Mouse (Mus musculus) CH12.LX (cell line): ENCODE results near the gene Eps8. TPM values are rescaled to one million over a fixed set of nuclear protein-coding genes. Genes with fewer than 3 reads are reported as not detected.

Source experiments
- DNase-seq: peaks from one replicate; pipeline ENCODE4 v3.0.0-alpha.2; 2013; ENCODE audit errors: extremely low read depth
- H3K27ac ChIP-seq: 2 replicates; pipeline ENCODE4 v1.5.1; 2012; ENCODE audit warnings: low read depth, mild to moderate bottlenecking, control low read depth, moderate library complexity; ENCODE audit not compliant: insufficient read depth
- H3K27me3 ChIP-seq: replicated peaks from 2 replicates; pipeline ENCODE3; 2012; ENCODE audit warnings: inconsistent platforms
- H3K36me3 ChIP-seq, 2 experiments: replicated peaks in 1 of 2; 2 replicates each; pipeline versions ENCODE3 to v1.6.1; 2012; ENCODE audit warnings: inconsistent platforms in 1 of 2, low read length in 1 of 2, mild to moderate bottlenecking in 1 of 2, mixed read lengths in 1 of 2, moderate library complexity in 1 of 2; ENCODE audit not compliant: control insufficient read depth in 1 of 2, insufficient read depth in 1 of 2
- H3K4me1 ChIP-seq, 2 experiments: 2 replicates each; pipeline ENCODE4 v1.6.1; 2012; ENCODE audit warnings: inconsistent platforms in 1 of 2, moderate library complexity in 1 of 2; ENCODE audit not compliant: insufficient read depth in 2 of 2, control insufficient read depth in 1 of 2
- H3K4me2 ChIP-seq: 2 replicates; pipeline ENCODE4 v1.6.1; 2012; ENCODE audit warnings: low read depth, mild to moderate bottlenecking, control low read depth; ENCODE audit not compliant: poor library complexity, insufficient read depth, severe bottlenecking
- H3K4me3 ChIP-seq, 3 experiments: fragments of 150-350 bp in 1 of 3; sonication (generic) in 1 of 3; replicated peaks in 1 of 3; 2 replicates each; pipeline versions ENCODE3 to v1.5.1; 2011 to 2012; ENCODE audit warnings: low read depth in 2 of 3, low read length in 2 of 3, mild to moderate bottlenecking in 2 of 3, moderate library complexity in 2 of 3, control low read depth in 1 of 3, improper control_type of control experiment in 1 of 3, inconsistent platforms in 1 of 3, mixed read lengths in 1 of 3; ENCODE audit not compliant: poor library complexity in 1 of 3
- H3K79me2 ChIP-seq: replicated peaks from 2 replicates; pipeline ENCODE4 v1.6.1; 2012; ENCODE audit warnings: mild to moderate bottlenecking, moderate library complexity; ENCODE audit not compliant: control insufficient read depth, poor library complexity, insufficient read depth, severe bottlenecking; ENCODE audit errors: extremely low read depth
- H3K9ac ChIP-seq: 2 replicates; pipeline ENCODE4 v1.6.1; 2012; ENCODE audit warnings: low read depth, mild to moderate bottlenecking, control low read depth, moderate library complexity; ENCODE audit not compliant: insufficient read depth
- H3K9me3 ChIP-seq: replicated peaks from 2 replicates; pipeline ENCODE3; 2012; ENCODE audit warnings: low read length, inconsistent platforms, mixed read lengths
- CHD2 ChIP-seq: IDR thresholded peaks from 2 replicates; pipeline ENCODE4 v1.6.1; 2011; ENCODE audit warnings: low read length, improper control_type of control experiment
- CTCF ChIP-seq, 2 experiments: IDR thresholded peaks in 1 of 2; conservative IDR thresholded peaks in 1 of 2; 2 replicates each; pipeline ENCODE4 v1.5.1; 2011 to 2012; ENCODE audit warnings: low read depth in 2 of 2, low read length in 2 of 2, improper control_type of control experiment in 1 of 2, inconsistent platforms in 1 of 2, mild to moderate bottlenecking in 1 of 2, moderate library complexity in 1 of 2
- E2F4 ChIP-seq: IDR thresholded peaks from 2 replicates; pipeline ENCODE4 v1.6.1; 2011; ENCODE audit warnings: low read depth, low read length, improper control_type of control experiment; ENCODE audit not compliant: insufficient replicate concordance
- GABPA ChIP-seq: IDR thresholded peaks from 2 replicates; pipeline ENCODE4 v1.6.1; 2012; ENCODE audit warnings: low read depth, low read length, improper control_type of control experiment, inconsistent platforms; ENCODE audit not compliant: insufficient replicate concordance
- IRF4 ChIP-seq: IDR thresholded peaks from 2 replicates; pipeline ENCODE4 v1.6.1; 2014; ENCODE audit warnings: low read depth, mild to moderate bottlenecking, inconsistent platforms, low read length, improper control_type of control experiment
- JUND ChIP-seq: conservative IDR thresholded peaks from 2 replicates; pipeline ENCODE4 v1.6.1; 2011; ENCODE audit warnings: low read depth, low read length, improper control_type of control experiment
- MAFK ChIP-seq: IDR thresholded peaks from 2 replicates; pipeline ENCODE4 v1.6.1; 2011; ENCODE audit warnings: low read length, improper control_type of control experiment; ENCODE audit not compliant: insufficient replicate concordance
- MAZ ChIP-seq: IDR thresholded peaks from 2 replicates; pipeline ENCODE4 v1.6.1; 2012; ENCODE audit warnings: low read depth, mild to moderate bottlenecking, inconsistent platforms, low read length, improper control_type of control experiment, moderate library complexity
- MEF2A ChIP-seq: IDR thresholded peaks from 2 replicates; pipeline ENCODE4 v1.6.1; 2014; ENCODE audit warnings: low read depth, mild to moderate bottlenecking, inconsistent platforms, low read length, improper control_type of control experiment, borderline replicate concordance
- MXI1 ChIP-seq: IDR thresholded peaks from 2 replicates; pipeline ENCODE4 v1.6.1; 2011; ENCODE audit warnings: mild to moderate bottlenecking, low read depth, low read length, improper control_type of control experiment
- PAX5 ChIP-seq: IDR thresholded peaks from 2 replicates; pipeline ENCODE4 v1.6.1; 2012; ENCODE audit warnings: low read length, inconsistent platforms, mixed read lengths
- POLR2A ChIP-seq: IDR thresholded peaks from 2 replicates; pipeline ENCODE4 v1.6.1; 2011; ENCODE audit warnings: low read depth, mild to moderate bottlenecking, improper control_type of control experiment, low read length
- RCOR1 ChIP-seq: conservative IDR thresholded peaks from 2 replicates; pipeline ENCODE4 v1.6.1; 2012; ENCODE audit warnings: low read depth, mild to moderate bottlenecking, inconsistent platforms, low read length, improper control_type of control experiment
- UBTF ChIP-seq: IDR thresholded peaks from 2 replicates; pipeline ENCODE4 v1.6.1; 2012; ENCODE audit warnings: low read depth, mild to moderate bottlenecking, inconsistent platforms, low read length, improper control_type of control experiment, moderate library complexity
- USF2 ChIP-seq: conservative IDR thresholded peaks from 2 replicates; pipeline ENCODE4 v1.6.1; 2011; ENCODE audit warnings: low read depth, low read length, improper control_type of control experiment
- ZC3H11A ChIP-seq: IDR thresholded peaks from 2 replicates; pipeline ENCODE4 v1.6.1; 2012; ENCODE audit warnings: low read depth, mild to moderate bottlenecking, inconsistent platforms, low read length, improper control_type of control experiment
- ZKSCAN1 ChIP-seq: IDR thresholded peaks from 2 replicates; pipeline ENCODE4 v1.6.1; 2012; ENCODE audit warnings: low read depth, inconsistent platforms, low read length, improper control_type of control experiment, borderline replicate concordance
- dilution Hi-C: fragments of 300-500 bp; cut with MboI; formaldehyde crosslinking; loops from 2 replicates; pipeline ENCODE4 v1.14.3; 2020; ENCODE audit warnings: low sequenced_read_pairs; ENCODE audit not compliant: extremely low pct_unique_long_range_greater_than_20kb, extremely low pct_ligation_motif_present
- in situ Hi-C: fragments of 300-500 bp; cut with MboI; formaldehyde crosslinking; loops from 3 replicates; pipeline ENCODE4 v1.14.3; 2019; ENCODE audit warnings: low sequenced_read_pairs, low pct_ligation_motif_present, low pct_unique_long_range_greater_than_20kb, mixed read lengths
- polyA plus RNA-seq: library from polyadenylated mRNA; unstranded; fragments of >175 nt; gene quantifications from 2 replicates; pipeline ENCODE4 v1.2.1, GENCODE M21; 2012; ENCODE audit warnings: low read depth; ENCODE audit not compliant: insufficient read length
- total RNA-seq, 2 experiments: library from RNA; depleted of rRNA; stranded (reverse); fragments of 300-350 nt in 1 of 2; fragments of >200 nt in 1 of 2; gene quantifications; 2 replicates each; pipeline ENCODE4 v1.2.3; 2012 to 2014

Gene Eps8
- total and polyA plus RNA-seq, 3 experiments: 2.2 to 7.4 (median 2.2) TPM

GRCm38 (mm10) chr6:137557671-137558070 lies 97.0 kb downstream of the Eps8 start:
- TF ChIP-seq E2F4 (no peak), MAZ (no peak), MAFK (no peak), JUND (no peak), CHD2 (no peak), PAX5 (no peak), CTCF (conservative IDR thresholded peaks at IDR 0.05 in 1 of 2, IDR thresholded peaks at IDR 0.05 in 1 of 2; ENCODE audit: low read depth in 2 of 2, low read length in 2 of 2) (no peak), POLR2A (no peak), ZC3H11A (no peak), ZKSCAN1 (no peak), MXI1 (no peak), RCOR1 (no peak), GABPA (no peak), UBTF (no peak), IRF4 (no peak), USF2 (no peak), MEF2A (no peak)
- peaks cover 1% of the 10 kb centered on the region for H3K9me3 ChIP-seq
- no peak overlapping the region for H3K27ac ChIP-seq
- H3K36me3 ChIP-seq: peaks cover 0 to 6% of the 10 kb centered on the region in 2 experiments
- DNase-seq: no peak
- no peaks in the 10 kb centered on the region for H3K27me3 ChIP-seq
- H3K4me3 ChIP-seq: no peak overlapping the region
- dilution Hi-C loops (no loop called here), in situ Hi-C loops (no loop called here)
- H3K79me2 ChIP-seq: no peaks in the 10 kb centered on the region
- H3K9ac ChIP-seq: no peak overlapping the region
- no peak overlapping the region for H3K4me2 ChIP-seq
- peaks cover 4 to 39% of the 10 kb centered on the region in 2 experiments for H3K4me1 ChIP-seq

GRCm38 (mm10) chr6:137557159-137557558 lies 97.5 kb downstream of the Eps8 start:
- peaks cover 1% of the 10 kb centered on the region for H3K9me3 ChIP-seq
- H3K9ac ChIP-seq: no peak overlapping the region
- H3K36me3 ChIP-seq: peaks cover 0 to 6% of the 10 kb centered on the region in 2 experiments
- no peaks in the 10 kb centered on the region for H3K79me2 ChIP-seq
- DNase-seq: no peak
- TF ChIP-seq MAFK: no peak
- TF ChIP-seq, all 38 proteins: peak for 0
- Histone ChIP-seq H3K4me3 (no peak overlapping the region), H3K27me3 (no peaks in the 10 kb centered on the region), H3K4me2 (no peak overlapping the region), H3K27ac (no peak overlapping the region), H3K4me1 (peaks cover 4 to 39% of the 10 kb centered on the region in 2 experiments)
- in situ Hi-C loops: no loop called here
- dilution Hi-C loops: no loop called here
